Mouse (Mus musculus) spleen, adult 12 weeks (tissue): Measurements from ENCODE around the gene Zfp598.
A peak's percentile ranks its signal among the peaks of the same experiment; 100 is the strongest.
"Not testable (repeated sequence)": the region's sequence is repeated elsewhere in the genome, so short reads cannot be mapped to it uniquely, and the experiment has no call there.

Experiments used
- DNase-seq: peaks from one replicate; pipeline ENCODE4 v3.0.0; 2022; ENCODE audit warnings: low spot score

The Zfp598 gene

DNA sequence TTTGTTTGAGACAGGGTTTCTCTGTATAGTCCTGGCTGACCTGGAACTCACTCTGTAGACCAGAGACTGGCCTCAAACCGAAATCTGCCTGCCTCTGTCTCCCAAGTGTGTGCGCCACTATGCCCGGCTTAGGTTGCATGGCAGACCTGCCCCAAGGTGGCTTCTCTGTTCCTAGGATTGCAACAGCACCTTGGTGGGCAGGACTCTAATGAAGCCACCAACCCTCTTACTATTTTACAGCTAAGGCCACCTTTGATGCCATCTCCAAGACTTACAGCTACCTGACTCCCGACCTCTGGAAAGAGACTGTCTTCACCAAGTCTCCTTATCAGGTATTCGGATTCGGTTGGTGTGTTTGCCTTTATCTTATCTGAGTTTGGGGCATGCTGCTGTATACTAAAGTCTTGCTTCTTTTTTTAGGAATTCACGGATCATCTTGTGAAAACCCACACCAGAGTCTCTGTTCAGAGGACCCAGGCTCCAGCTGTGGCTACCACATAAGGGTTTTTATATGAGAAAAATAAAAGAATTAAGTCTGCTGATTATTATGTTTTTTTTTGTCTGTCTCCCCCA is 52.0 kb downstream of the Zfp598 start:
- DNase-seq: not testable (repeated sequence)

DNA sequence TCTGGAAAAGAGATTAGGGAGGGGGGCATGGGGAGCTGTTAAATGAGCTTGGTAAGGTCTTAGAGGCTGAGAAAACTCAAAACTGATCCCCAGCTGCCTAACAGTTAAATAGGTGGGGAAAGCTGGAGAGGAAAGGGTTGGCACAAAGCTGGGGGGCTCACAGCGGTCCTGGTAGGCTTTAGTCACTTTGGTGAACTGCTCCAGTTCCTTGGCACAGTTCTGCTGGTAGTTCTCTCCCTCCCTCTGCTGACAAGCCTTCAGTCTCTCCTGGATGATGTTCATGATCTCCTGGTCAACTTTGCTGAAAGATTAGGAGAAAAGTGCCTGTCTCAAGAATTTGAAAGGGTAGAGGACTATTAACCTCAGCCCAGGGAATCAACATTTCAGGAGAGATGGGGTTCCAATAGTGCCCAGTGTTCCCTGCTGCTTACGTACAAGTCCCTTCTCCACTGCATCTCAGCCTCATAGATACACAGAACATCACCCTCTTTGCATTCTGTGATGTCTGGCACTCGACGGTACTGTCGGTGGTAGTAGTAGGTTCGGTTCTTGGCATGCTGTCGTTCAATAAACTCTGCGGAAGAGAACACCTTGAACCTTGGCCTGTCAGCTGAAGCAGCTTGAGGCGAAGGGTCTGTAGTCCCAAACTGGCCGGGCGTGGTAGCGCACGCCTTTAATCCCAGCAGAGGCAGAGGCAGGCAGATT is 52.9 kb downstream of the Zfp598 start:
- DNase-seq: no peak

DNA sequence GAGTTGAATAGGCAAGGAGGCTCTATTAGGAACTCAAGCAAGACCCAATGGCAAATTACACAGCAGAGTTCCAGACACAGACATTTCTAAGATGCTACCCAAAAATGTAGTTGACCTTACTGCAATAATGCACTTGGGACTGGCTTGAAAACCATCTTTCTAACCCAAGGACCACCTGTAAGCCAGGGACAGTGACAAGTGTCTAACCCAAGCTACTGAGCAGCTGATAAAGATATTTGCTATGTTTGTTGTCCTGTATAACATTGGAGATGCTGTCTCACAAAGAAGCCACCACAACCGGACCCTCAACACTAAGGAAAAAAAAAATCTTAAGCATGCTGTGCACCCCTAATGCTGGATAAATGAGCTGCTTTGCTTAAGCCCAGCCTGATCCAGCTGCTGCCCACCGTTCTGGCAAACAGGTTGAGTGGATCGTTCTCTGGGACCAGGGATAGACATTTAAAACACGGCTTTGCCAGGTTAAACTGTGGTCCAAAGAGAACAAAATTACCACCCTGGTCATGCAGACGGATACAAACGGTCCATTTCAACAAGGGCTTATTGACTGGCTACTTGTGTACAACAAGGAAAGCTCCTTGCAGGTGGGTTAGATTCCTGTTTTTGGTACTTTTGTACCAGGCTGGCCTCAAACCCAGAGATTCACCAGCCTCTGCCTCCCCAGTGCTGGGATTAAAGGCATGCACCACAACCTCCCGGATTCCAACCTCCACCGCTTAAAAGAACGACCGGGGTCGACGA is 53.8 kb downstream of the Zfp598 start:
- DNase-seq: no peak

DNA sequence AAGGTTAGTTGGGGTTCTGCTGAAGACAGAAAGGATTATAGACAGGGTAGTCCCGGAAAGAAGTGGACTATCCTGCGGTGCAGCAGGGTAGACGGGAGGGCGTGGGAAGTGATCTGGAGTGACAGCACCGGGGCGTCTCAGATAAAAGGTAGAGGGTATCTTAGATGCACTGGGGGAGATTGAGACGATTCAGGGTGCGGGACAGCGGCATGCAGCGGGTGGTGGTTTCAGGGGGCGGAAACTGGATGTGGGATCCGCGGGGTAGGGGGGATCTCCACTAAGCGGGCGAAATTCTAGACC is 54.3 kb downstream of the Zfp598 start:
- no peak for DNase-seq

DNA sequence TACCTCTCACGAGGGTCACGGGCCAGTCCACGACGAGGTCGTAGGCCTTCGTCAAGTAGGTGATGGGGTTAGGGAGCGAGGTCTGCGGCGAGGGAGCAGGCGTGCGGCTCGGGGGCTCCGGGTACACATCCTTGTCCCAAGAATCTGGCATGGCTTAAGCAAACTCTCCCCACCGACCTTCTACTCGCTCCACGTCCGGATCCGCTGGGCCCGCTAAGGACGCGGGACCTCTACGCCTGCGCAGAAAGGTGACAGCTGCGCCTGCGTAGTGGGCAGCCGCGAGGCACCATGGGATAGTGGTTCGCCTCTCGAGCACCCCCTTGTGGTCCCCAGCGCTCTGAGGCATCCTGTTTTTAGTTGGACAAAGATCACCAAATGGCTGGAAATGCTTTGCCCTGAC is 54.7 kb downstream of the Zfp598 start, which contains the start of gene Ndufb10:
Gene Ndufb10 (minus strand): TSS at position 295 of the 400 bp plus-strand sequence.
- peak; percentile 93 for DNase-seq

DNA sequence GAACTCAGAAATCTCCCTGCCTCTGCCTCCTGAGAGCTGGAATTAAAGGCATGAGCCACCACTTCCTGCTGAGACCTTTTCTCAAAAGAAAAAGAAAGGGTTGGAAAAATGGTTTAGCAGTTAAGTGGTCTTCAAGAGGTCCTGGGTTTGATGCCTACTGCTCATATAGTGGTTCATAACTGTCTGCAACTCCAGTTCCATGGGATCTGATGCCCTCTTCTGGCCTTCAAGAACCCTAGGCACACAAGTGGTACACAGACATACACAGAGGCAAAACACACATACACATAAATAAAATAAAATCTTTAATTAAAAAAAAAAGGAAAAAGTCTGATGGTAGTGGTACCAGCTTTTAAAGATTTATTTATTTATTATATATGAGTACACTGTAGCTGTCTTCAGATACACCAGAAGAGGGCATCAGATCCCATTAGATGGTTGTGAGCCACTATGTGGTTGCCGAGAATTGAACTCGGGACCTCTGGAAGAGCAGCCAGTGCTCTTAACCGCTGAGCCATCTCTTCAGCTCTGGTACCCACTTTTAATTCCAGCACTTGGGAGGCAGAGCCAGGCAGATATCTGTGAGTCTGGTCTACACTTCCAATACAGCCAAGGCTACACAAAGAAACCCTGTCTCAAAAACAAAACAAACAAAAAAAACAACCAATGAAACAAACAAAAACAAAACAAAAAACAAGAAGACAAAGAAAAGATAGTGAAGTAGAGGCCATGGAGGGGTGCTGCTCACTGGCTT is 56.3 kb downstream of the Zfp598 start:
- DNase-seq: no peak

DNA sequence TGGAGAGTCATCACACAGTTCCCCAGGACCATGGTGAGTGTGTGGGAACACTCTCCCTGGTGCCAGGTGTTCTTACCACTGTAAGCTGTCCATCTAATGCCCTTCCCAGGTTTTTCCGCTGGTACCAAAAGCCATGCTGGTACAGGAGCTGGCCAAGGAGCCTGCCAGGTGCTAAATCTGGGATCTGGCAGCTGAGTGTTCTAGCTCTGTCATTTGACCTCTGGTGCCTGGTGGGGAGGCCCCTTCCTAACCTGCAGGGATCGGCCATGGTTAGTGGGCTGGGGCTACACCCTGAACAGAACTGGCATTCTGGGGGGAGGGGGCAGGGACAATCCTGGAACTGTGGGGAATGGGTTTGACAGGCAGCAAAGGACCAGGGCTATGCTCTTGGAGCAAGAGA is 58.1 kb downstream of the Zfp598 start, which contains the start of gene Rpl3l:
Gene Rpl3l (plus strand): TSS at position 203 of the 400 bp plus-strand sequence.
- no peak for DNase-seq

DNA sequence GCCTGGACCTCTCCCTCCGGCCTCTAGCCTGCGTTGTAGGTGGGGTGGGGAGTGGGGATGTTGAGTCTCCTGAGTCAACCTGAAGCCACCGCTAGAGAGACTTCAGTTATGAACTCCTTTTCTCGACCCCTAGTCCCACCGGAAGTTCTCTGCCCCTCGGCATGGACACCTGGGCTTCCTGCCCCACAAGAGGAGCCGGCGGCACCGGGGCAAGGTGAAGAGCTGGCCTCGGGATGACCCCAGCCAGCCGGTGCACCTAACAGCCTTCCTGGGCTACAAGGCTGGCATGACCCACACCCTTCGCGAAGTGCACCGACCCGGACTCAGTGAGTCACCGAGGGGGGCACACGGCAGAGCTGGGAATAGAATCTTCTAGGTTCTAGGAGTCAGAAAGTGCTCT is 58.7 kb downstream of the Zfp598 start:
- no peak for DNase-seq

DNA sequence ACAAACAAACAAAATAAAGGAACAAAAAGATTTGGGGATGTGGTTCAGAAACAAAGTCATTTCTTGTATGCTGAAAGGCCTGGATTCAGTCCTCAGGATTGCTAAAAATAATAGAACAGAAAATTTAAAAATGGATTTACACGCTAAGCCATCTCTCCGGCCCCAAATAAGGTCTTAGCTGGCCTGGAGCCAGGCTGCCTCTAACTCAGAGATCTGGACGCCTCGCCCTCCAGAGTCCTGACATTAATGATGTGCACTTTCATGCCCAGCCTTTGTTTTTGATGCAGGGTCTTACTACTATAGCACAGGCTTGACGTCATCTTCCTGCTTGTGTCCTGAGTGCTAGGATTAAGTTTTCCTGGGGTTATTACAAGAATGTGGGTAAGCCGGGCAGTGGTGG is 59.6 kb downstream of the Zfp598 start:
- DNase-seq: no peak

DNA sequence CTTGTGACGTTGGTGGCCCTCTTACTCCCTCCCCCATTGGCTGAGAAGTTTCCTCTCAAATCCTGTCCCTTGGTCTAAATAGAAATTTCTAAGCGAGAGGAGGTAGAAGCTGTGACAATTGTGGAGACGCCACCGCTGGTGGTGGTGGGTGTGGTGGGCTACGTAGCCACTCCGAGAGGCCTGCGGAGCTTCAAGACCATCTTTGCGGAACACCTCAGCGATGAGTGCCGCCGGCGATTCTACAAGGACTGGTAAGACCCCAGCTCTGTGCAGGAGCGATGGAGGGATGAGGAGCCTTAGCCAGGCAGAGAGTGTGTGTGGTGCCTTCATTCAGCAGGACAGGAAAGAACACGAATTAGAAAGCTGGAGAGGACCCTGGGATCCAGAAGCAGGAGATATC is 61.3 kb downstream of the Zfp598 start:
- DNase-seq: no peak
